Mouse (Mus musculus) c-Kit-positive CD71-negative TER-119-negative erythroid progenitor cells, embryonic 14.5 days (primary cell): ENCODE data around the gene Olfr1153.

Experiments used
- DNase-seq: peaks from one replicate; pipeline ENCODE4 v3.0.0-alpha.2; 2013; ENCODE audit warnings: low read depth

The Olfr1153 gene

GRCm38 (mm10) chr2:87894662-87895061 is at the start of gene Olfr1153:
Olfr1153 (plus strand) TSS chr2:87894962.
- no peak for DNase-seq

- no peak for DNase-seq
These were observed 39.2 kb upstream of the Olfr1153 start, which contains the start of gene Olfr1151 for GRCm38 (mm10) chr2:87855562-87855961. Olfr1151 (plus strand) TSS chr2:87855862.

- DNase-seq: no peak
These were observed 28.6 kb upstream of the Olfr1153 start, which contains the start of gene Olfr1152 for GRCm38 (mm10) chr2:87866192-87866591. Olfr1152 (plus strand) TSS chr2:87866492.

DNA sequence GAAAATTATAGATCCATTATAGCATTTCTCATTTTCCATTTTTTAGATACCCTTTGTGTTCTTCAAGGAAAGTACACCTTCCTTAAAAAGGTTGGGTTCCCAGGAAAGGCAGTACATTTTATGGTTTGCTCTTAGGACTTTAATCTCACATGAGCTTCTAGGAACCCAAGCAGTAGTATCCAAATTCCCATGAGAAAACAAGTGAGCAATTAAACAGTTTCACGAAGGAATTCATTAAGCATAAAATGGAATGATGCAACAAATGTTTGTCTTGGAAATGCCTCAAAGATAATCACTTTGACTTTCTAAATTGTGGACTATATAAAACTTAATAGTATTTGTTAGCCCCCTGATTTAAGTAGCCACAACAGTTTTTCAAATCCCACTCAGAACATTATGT is 10.3 kb downstream of the Olfr1153 start, which contains the start of gene Olfr1154:
Olfr1154 (minus strand) TSS at position 101 of the 400 bp plus-strand sequence.
- DNase-seq: no peak

GRCm38 (mm10) chr2:87945037-87945436 is 50.3 kb downstream of the Olfr1153 start, which contains the start of gene Olfr1155:
Olfr1155 (minus strand) TSS chr2:87945137.
- DNase-seq: no peak
